Mouse (Mus musculus): ENCODE measurements around the gene AI464131.
A peak's percentile ranks its signal among the peaks of the same experiment; 100 is the strongest.
"Not testable (repeated sequence)": the region's sequence is repeated elsewhere in the genome, so short reads cannot be mapped to it uniquely, and the experiment has no call there.

AI464131 gene

DNA sequence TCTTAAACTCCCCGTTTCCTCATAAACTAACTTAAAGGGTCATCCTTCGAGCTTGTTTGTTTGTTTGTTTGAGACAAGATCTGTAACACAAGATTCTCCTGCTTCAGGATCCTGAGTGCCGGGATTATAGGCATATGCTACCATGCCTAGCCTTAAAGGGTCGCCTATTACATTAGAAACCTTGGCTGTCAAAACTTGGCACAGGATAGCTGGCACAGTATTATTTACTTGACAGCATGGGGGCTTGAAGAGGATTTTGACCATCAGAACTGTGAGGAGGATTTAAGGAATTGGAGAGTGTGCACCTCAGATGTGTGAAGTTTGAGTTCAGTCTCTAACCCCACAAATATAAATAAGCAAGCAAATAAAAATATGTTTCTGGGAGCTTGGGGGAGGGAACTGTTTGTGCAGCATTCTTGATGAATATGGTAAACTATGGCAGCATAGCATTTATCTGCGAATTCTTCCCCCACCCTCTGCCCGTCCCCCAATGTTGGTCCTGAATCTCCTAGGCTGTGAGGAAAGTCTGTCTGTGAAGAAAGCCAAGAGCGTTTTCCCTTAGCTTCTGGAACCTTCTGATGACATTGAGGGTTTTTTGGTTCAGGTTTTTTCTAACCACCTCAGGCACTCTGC, 32.7 kb downstream of the AI464131 start:
- DNase-seq (ENCODE audit: low read depth, low spot score) = no peak

DNA sequence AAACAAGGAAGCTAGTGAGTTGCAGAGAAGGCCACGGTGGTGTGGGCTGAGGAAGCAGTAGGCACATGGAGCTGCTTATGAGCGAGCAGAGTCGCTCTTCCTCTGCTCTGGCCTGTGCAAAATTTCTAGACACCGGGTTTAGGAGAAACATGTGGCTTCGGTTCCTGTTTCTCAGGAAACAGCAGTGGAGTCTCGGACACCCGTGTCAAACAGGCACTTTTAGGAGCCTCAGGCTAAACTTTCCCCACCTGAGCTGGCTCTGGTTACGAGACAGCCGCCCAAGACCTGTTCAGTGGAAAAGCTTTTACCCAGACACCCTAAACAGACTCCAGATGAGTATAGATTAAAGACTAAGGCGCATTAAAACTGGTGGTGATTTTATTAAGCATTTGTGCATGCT, 33.7 kb downstream of the AI464131 start:
- DNase-seq (ENCODE audit: low read depth, low spot score) = no peak

DNA sequence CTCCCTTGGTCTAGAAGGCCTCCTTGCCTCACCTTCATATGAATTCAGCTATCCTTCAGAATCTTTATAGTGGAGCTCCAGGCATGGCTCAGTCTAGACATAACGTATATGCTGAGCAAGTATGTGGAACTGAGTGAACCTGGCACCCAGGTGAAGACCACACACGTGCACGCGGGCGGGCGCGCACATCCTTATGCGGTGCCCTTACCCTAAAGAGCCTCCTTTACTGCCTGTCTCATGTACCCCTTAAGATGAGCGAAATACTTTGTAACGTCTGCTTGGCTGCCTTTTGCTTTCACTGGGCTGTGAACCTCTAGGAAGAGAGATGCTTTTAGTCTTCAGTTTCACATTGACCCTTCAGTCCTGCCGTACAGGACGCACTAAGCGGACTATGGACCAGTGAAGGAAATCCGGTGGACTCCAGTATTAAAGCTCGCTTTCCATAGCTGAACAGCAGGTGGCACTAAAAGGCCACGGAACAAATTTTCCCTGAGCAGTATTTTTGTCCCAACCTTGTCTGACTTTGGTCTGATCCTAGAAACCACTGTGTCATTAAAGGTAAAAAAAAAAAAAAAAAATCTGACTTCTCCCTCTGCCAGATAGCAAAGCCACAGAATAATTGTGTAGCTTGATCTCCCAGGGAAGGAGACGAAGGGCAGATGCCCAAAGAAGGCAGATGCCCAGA, 34.3 kb downstream of the AI464131 start:
- peak; percentile 65 for DNase-seq (ENCODE audit: low read depth, low spot score)

DNA sequence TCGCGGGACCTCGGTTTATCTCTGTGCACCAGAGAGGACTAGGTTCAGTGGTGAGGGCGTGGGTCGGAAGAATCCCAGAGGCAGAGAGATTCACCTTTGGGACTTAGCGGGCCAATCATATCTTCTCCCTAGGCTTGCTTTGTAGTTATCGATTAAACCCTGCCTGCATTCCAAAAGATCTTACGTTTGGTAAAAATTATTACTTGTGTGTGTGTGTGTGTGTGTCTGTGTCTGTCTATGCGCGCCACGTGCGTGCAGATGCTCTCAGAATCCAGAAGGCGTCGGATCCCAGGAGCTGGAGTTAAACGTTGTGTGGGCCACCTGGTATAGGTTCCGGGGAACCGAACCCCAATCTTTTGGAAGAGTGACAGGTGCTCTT, 37.6 kb downstream of the AI464131 start:
- DNase-seq (ENCODE audit: low read depth, low spot score) = no peak

DNA sequence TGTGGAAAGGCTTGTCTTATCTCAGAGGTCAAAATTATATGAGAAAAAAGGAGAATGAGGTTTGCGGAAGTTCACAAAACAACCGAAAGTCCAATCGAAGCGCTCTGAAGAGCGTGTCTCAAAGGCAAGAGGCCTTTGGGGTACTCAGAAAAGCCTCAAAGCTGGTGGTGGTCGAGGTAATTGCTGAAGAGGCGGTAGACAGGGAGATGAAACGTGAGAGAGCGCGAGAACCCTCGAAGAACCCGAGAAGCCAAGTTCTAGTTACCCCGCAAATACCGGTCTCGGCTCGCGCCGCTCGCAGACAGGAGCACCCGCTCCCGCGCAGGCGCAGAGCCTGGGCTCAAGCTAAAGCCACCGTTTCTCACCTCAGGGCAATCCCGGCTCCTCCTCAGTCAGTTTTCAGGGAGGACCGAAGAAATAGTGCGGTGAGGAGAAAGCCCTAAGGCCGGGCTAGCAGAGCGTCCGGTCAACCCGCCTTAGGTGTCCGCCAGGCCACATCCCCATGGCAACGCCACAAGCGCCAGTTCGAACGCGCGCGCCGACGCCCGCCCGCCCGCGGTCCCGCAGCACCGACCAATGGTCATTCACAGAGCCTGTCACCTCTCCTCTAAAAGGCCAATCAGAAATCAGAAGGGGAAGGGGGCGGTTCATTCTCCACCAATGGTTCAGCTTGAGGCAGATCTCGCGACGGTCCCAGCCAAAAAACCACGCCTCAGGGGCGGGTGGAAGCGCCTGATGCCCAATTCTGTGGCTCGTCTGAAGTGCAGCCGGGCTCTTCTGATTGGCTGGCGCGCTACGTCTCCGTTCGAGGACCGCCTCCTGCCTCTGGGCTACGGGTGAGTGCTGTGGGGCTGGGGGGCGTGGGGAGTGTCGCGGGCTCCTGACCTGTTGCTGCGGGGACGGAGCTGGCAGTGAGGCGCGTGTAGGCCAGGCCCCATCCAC, 38.3 kb downstream of the AI464131 start, which contains the start of the genes Kif24 and Nudt2:
Gene Kif24 (minus strand): TSS at position 543 of the 942 bp plus-strand sequence.
Gene Nudt2 (plus strand): TSS at position 807 of the 942 bp plus-strand sequence.
- peak; percentile 100 for DNase-seq (ENCODE audit: low read depth, low spot score)

DNA sequence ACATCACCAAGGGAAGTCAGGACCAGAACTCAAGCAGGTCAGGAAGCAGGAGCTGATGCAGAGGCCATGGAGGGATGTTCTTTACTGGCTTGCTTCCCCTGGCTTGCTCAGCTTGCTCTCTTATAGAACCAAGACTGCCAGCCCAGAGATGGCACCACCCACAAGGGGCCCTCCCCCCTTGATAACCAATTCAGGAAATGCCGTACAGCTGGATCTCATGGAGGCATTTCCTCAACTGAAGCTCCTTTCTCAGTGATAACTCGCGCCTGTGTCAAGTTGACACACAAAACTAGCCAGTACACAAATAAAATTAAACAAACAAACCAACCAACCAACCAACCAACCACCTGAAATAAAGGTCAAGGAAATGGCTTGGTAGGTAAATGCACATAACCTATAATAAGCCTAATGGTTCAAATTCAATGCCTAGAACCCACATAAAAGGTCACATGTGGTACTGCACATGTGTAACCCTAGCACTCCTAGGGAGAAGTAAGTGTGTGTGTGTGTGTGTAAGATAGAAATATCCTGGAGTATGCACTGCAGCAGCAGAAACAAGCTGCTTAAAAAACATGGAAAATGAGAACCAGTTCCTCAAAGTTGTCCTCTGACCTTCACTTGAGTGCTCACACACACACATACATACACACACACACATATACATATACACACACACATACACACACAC, 39.7 kb downstream of the AI464131 start:
- not testable (repeated sequence) for DNase-seq (ENCODE audit: low read depth, low spot score)

DNA sequence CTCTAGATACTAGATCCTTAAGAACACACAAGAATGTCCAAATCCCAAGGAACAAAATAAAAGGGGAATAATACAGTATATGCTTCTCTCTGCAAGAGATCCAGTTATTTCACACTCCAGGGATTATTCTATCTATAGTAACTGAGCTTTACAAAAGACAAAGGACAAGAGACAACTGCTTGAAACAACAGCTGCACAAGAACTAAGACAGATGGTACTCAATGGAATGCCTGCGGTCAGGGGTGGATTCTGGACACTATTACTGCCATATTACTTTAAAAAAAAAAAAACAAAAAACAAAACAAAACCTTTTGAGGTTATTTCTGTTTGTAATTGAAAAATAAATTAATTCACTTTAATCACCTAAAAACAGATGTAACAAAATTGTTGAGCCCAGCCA, 42.2 kb downstream of the AI464131 start:
- DNase-seq (ENCODE audit: low read depth, low spot score) = no peak

DNA sequence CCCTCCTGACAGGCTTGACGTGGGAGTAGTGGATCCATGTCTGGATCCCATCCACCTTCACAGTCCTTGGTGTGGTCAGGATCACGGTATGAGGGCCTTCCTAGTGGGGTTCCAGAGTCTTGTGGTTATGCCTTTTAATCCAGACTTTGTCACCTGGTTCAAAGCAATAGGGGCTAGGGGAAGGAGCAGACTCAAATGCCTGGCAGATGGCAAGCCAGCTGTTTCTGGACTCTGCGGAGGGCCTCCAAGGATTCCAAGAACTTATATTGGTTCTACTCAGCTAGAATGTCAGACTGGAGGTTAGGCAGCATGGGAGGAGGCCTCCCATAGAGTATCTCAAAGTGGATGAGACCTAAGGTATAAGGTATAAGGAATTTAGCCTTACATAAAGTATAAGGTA, 55.3 kb downstream of the AI464131 start:
- DNase-seq (ENCODE audit: low read depth, low spot score) = no peak

Data from ZHBTc4 (cell line).